Mouse (Mus musculus): Measurements from ENCODE around the gene Zfp958. TPM values are rescaled to one million over a fixed set of nuclear protein-coding genes. Genes with fewer than 3 reads are reported as not detected.

Gene Zfp958
- polyA plus RNA-seq, 1 experiment from 2014 or later: 18.8 TPM

GRCm38 (mm10) chr8:4678908-4679545, 66.1 kb downstream of the Zfp958 start:
- Histone ChIP-seq H3K27me3 (replicated peaks; ENCODE audit: control insufficient read depth, insufficient read depth, low read length) (no peaks in the 10 kb centered on the region), H3K27ac (ENCODE audit: low read depth, low read length) (peak overlapping the region; percentile 98; the same call in 1 of the 2 replicates), H3K9ac (ENCODE audit: low read length) (no peak overlapping the region; the same call in 1 of the 2 replicates), H3K9me3 (replicated peaks; ENCODE audit: control insufficient read depth, low read length) (no peaks in the 10 kb centered on the region), H3K36me3 (ENCODE audit: control insufficient read depth, insufficient read depth, low read length) (no peaks in the 10 kb centered on the region), H3K4me2 (ENCODE audit: low read length) (peak overlapping the region; percentile 47), H3K4me1 (ENCODE audit: control insufficient read depth, insufficient read depth, low read length) (peaks cover 2% of the 10 kb centered on the region; the same call in 1 of the 2 replicates), H3K4me3 (ENCODE audit: low read depth, low read length) (peak overlapping the region; percentile 58)
- ATAC-seq (no peak; the same call in 1 of the 2 replicates), DNase-seq (ENCODE audit: low spot score) (peak; percentile 30)
- WGBS: 81% methylated on average over 8 of the region's 8 CpGs

- H3K4me2 ChIP-seq (ENCODE audit: low read length): no peak overlapping the region
- no peaks in the 10 kb centered on the region for H3K27me3 ChIP-seq (replicated peaks; ENCODE audit: control insufficient read depth, insufficient read depth, low read length)
- no peaks in the 10 kb centered on the region for H3K36me3 ChIP-seq (ENCODE audit: control insufficient read depth, insufficient read depth, low read length)
- no peaks in the 10 kb centered on the region for H3K9me3 ChIP-seq (replicated peaks; ENCODE audit: control insufficient read depth, low read length)
- 95% methylated on average over 3 of the region's 3 CpGs for WGBS
- ATAC-seq: no peak
- peaks cover 2% of the 10 kb centered on the region; the same call in 1 of the 2 replicates for H3K4me1 ChIP-seq (ENCODE audit: control insufficient read depth, insufficient read depth, low read length)
- no peak overlapping the region for H3K9ac ChIP-seq (ENCODE audit: low read length)
- peak; percentile 9 for DNase-seq (ENCODE audit: low spot score)
- no peak overlapping the region for H3K4me3 ChIP-seq (ENCODE audit: low read depth, low read length)
- no peak overlapping the region for H3K27ac ChIP-seq (ENCODE audit: low read depth, low read length)
Measured at GRCm38 (mm10) chr8:4679796-4680195, 66.8 kb downstream of the Zfp958 start.

Other genes starting within 250 kb of the Zfp958 start
- gene Cers4, start 120.1 kb upstream of the Zfp958 start, polyA plus RNA-seq (2014; fragmentation: Nextera tagmentation; extraction: Ambion mirVana): 21.8 and 25.1 TPM in 2 replicates
- gene Shcbp1, start 166.4 kb downstream of the Zfp958 start, polyA plus RNA-seq (2014; fragmentation: Nextera tagmentation; extraction: Ambion mirVana): 29.1 and 33.9 TPM in 2 replicates